In the genomic region with DNA sequence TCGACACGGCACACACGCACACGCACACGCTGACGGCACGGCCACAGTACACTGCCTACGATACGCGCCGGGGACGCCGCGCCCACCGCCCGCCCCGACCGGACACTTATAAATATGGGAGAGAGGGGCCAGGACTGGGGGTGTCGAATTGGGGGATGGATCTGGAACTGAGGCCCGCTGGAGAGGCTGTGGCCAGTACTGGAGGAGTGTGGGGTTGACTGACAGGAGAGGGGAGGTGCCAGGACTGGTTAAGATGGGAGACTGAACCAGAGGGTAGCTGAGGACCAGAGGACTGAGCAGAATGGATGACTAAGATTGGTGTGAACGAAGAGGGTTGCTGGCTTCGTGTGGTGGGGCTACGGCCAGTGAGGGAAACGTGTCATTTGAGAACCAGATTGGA, we compare ENCODE assay signal across 16 mouse cellular contexts. TPM values are rescaled to one million over a fixed set of nuclear protein-coding genes. Genes with fewer than 3 reads are reported as not detected.
DNase-seq lines count a peak whose midpoint lies in the region; ATAC-seq and TF ChIP-seq lines count a peak whose summit lies in the region.
"Had no signal": no experiment of that assay in that cellular context is flagged by ENCODE, and none has a peak within 500 bp of the region (broad histone marks: within the 10 kb centered on the region; RNA-seq: fewer than 3 reads in every experiment).

No protein-coding gene starts in this region.

- no peak overlapping the region for H3K9ac ChIP-seq in heart, embryonic 13.5 days
- H3K9ac ChIP-seq in midbrain, embryonic 12.5 days (replicated peaks), result no peak overlapping the region
- no peak overlapping the region for H3K9ac ChIP-seq in midbrain, embryonic 16.5 days (ENCODE audit: low read depth, low read length)
- peak overlapping the region; percentile 62; the same call in 1 of the 2 replicates for H3K9ac ChIP-seq in forebrain, embryonic 13.5 days
- H3K9ac ChIP-seq in midbrain, postnatal 0 days (replicated peaks; ENCODE audit: low read length, poor library complexity, severe bottlenecking), result 0 out of 2 replicates have a peak overlapping the region, but pooled peaks have one; percentile 2
- H3K9ac ChIP-seq: hindbrain, embryonic 15.5 days; liver, embryonic 13.5 days had no signal

- H3K27ac ChIP-seq in heart, embryonic 13.5 days (replicated peaks), result no peak overlapping the region
- no peak overlapping the region for H3K27ac ChIP-seq in midbrain, embryonic 12.5 days (replicated peaks)
- no peak overlapping the region for H3K27ac ChIP-seq in midbrain, embryonic 16.5 days (ENCODE audit: low read length)
- 0 out of 2 replicates have a peak overlapping the region, but pooled peaks have one; percentile 80 for H3K27ac ChIP-seq in forebrain, embryonic 13.5 days
- no peak overlapping the region for H3K27ac ChIP-seq in midbrain, postnatal 0 days (ENCODE audit: low read depth, low read length)
- H3K27ac ChIP-seq: hindbrain, embryonic 15.5 days; left cerebral cortex, adult 2 months; liver, embryonic 13.5 days had no signal

- DNase-seq in heart, postnatal 4 days, result no peak
- DNase-seq in midbrain, postnatal 0 days (ENCODE audit: low spot score), result no peak
- no peak for DNase-seq in gastrocnemius, postnatal 25 days
- DNase-seq in layer of hippocampus, postnatal 36 days, result no peak
- DNase-seq: cerebellum, adult 11 months; kidney, postnatal 10 days; liver, embryonic 13.5 days; lung, postnatal 10 days; right cerebral cortex, postnatal 4 days had no signal

- H3K4me3 ChIP-seq in heart, embryonic 13.5 days, result peak overlapping the region; percentile 23
- H3K4me3 ChIP-seq in midbrain, embryonic 12.5 days, result no peak overlapping the region
- no peak overlapping the region for H3K4me3 ChIP-seq in midbrain, embryonic 16.5 days (ENCODE audit: low read depth, low read length)
- peak overlapping the region; percentile 32; the same call in 1 of the 2 replicates for H3K4me3 ChIP-seq in forebrain, embryonic 13.5 days
- no peak overlapping the region for H3K4me3 ChIP-seq in midbrain, postnatal 0 days (ENCODE audit: low read depth, low read length)
- H3K4me3 ChIP-seq: hindbrain, embryonic 15.5 days; left cerebral cortex, adult 2 months; liver, embryonic 13.5 days had no signal

- H3K9me3 ChIP-seq in heart, embryonic 13.5 days, result no peaks in the 10 kb centered on the region
- no peaks in the 10 kb centered on the region for H3K9me3 ChIP-seq in midbrain, embryonic 12.5 days
- H3K9me3 ChIP-seq in midbrain, embryonic 16.5 days (replicated peaks; ENCODE audit: control insufficient read depth, low read length, poor library complexity, severe bottlenecking), result no peaks in the 10 kb centered on the region
- H3K9me3 ChIP-seq in forebrain, embryonic 13.5 days (replicated peaks), result no peaks in the 10 kb centered on the region
- H3K9me3 ChIP-seq in midbrain, postnatal 0 days (ENCODE audit: low read length), result no peaks in the 10 kb centered on the region
- H3K9me3 ChIP-seq: hindbrain, embryonic 15.5 days; liver, embryonic 13.5 days had no signal

- WGBS in heart, embryonic 13.5 days, result 35% methylated on average over 24 of the region's 24 CpGs
- 23% methylated on average over 24 of the region's 24 CpGs for WGBS in midbrain, embryonic 12.5 days
- WGBS in midbrain, embryonic 16.5 days, result 36% methylated on average over 24 of the region's 24 CpGs
- WGBS in forebrain, embryonic 13.5 days, result 28% methylated on average over 24 of the region's 24 CpGs
- WGBS in midbrain, postnatal 0 days, result 43% methylated on average over 24 of the region's 24 CpGs

- peaks cover 47% of the 10 kb centered on the region for H3K4me1 ChIP-seq in heart, embryonic 13.5 days
- H3K4me1 ChIP-seq in midbrain, embryonic 12.5 days, result peaks cover 70% of the 10 kb centered on the region
- H3K4me1 ChIP-seq in midbrain, embryonic 16.5 days (ENCODE audit: control insufficient read depth, insufficient read depth, low read length), result peaks cover 43% of the 10 kb centered on the region
- H3K4me1 ChIP-seq in forebrain, embryonic 13.5 days, result peaks cover 90% of the 10 kb centered on the region
- H3K4me1 ChIP-seq in midbrain, postnatal 0 days (ENCODE audit: insufficient read depth, low read length), result peaks cover 11% of the 10 kb centered on the region
- H3K4me1 ChIP-seq: liver, embryonic 13.5 days had no signal

- no peaks in the 10 kb centered on the region for H3K36me3 ChIP-seq in heart, embryonic 13.5 days
- H3K36me3 ChIP-seq in midbrain, embryonic 12.5 days, result no peaks in the 10 kb centered on the region
- H3K36me3 ChIP-seq in midbrain, embryonic 16.5 days (ENCODE audit: control insufficient read depth, insufficient read depth, low read length), result peaks cover 9% of the 10 kb centered on the region; the same call in 1 of the 2 replicates
- peaks cover 16% of the 10 kb centered on the region for H3K36me3 ChIP-seq in forebrain, embryonic 13.5 days (ENCODE audit: poor library complexity, severe bottlenecking)
- peaks cover 11% of the 10 kb centered on the region; the same call in 1 of the 2 replicates for H3K36me3 ChIP-seq in midbrain, postnatal 0 days (ENCODE audit: insufficient read depth, low read length)
- H3K36me3 ChIP-seq: hindbrain, embryonic 15.5 days; liver, embryonic 13.5 days had no signal

- peaks cover 99% of the 10 kb centered on the region for H3K27me3 ChIP-seq in heart, embryonic 13.5 days (replicated peaks)
- H3K27me3 ChIP-seq in midbrain, embryonic 12.5 days, result peaks cover 89% of the 10 kb centered on the region
- H3K27me3 ChIP-seq in midbrain, embryonic 16.5 days (ENCODE audit: control insufficient read depth, insufficient read depth, low read depth, low read length), result peaks cover 30% of the 10 kb centered on the region
- peaks cover 64% of the 10 kb centered on the region for H3K27me3 ChIP-seq in forebrain, embryonic 13.5 days
- peaks cover 38% of the 10 kb centered on the region for H3K27me3 ChIP-seq in midbrain, postnatal 0 days (ENCODE audit: insufficient read depth, low read length)

- H3K4me2 ChIP-seq in heart, embryonic 13.5 days, result peak overlapping the region; percentile 35
- H3K4me2 ChIP-seq in midbrain, embryonic 12.5 days (replicated peaks), result peak overlapping the region; percentile 16; the same call in 1 of the 2 replicates
- no peak overlapping the region for H3K4me2 ChIP-seq in midbrain, embryonic 16.5 days (ENCODE audit: low read length)
- peak overlapping the region; percentile 61 for H3K4me2 ChIP-seq in forebrain, embryonic 13.5 days
- no peak overlapping the region for H3K4me2 ChIP-seq in midbrain, postnatal 0 days (ENCODE audit: low read depth, low read length, poor library complexity, severe bottlenecking)

- no peak for ATAC-seq in heart, embryonic 13.5 days (ENCODE audit: extremely low read depth, insufficient number of reproducible peaks, low FRiP score, low TSS enrichment)
- ATAC-seq in midbrain, embryonic 12.5 days (ENCODE audit: low FRiP score, low read depth), result no peak
- ATAC-seq in midbrain, embryonic 16.5 days, result no peak
- no peak for ATAC-seq in forebrain, embryonic 13.5 days
- ATAC-seq in midbrain, postnatal 0 days (ENCODE audit: low FRiP score), result no peak
- ATAC-seq: activated CD4-positive, CD25-positive, alpha-beta regulatory T cell, adult 4 months had no signal

- TF ChIP-seq CTCF in midbrain, postnatal 0 days (IDR thresholded peaks at IDR 0.05), result no peak

RNA-seq across cellular contexts. Expression of a gene that starts 20.0 kb away (rescaled TPM):
- polyA plus RNA-seq in heart, embryonic 13.5 days (2015; fragmentation: Nextera tagmentation; extraction: Ambion mirVana), result 0.10 TPM in 1 of 2 replicates, not detected in the other
- 1 to 10 TPM; 6.1 to 8.3 TPM for total RNA-seq in heart, postnatal 4 days (2021)
- 0.15 and 0.25 TPM in 2 replicates for polyA plus RNA-seq in midbrain, embryonic 12.5 days (2016; fragmentation: Nextera tagmentation; extraction: Ambion mirVana)
- 1.1 and 1.4 TPM in 2 replicates for polyA plus RNA-seq in midbrain, embryonic 16.5 days (2015; fragmentation: Nextera tagmentation; extraction: Ambion mirVana)
- polyA plus RNA-seq in forebrain, embryonic 13.5 days (2015; fragmentation: Nextera tagmentation; extraction: Ambion mirVana), result 3.1 and 3.8 TPM in 2 replicates
- 29.0 and 34.2 TPM in 2 replicates for total RNA-seq in midbrain, postnatal 0 days (2014; rRNA removed)
- 1.7 TPM in 2 replicates for polyA plus RNA-seq in midbrain, postnatal 0 days (2015; fragmentation: Nextera tagmentation; extraction: Ambion mirVana)
- 1 to 10 TPM; 7.0 to 8.9 TPM for total RNA-seq in gastrocnemius, postnatal 25 days (2021)
- total RNA-seq in layer of hippocampus, postnatal 36 days (2021), result 10 to 100 TPM; 37.1 to 38.6 TPM
- polyA plus RNA-seq: activated CD4-positive, CD25-positive, alpha-beta regulatory T cell, adult 4 months; liver, embryonic 13.5 days had no signal

Comparison
In these comparisons a context has a peak if more than half of its experiments do, and no peak if none do; other contexts are left out.
1. H3K4me2 ChIP-seq: peak in heart, embryonic 13.5 days (single experiment), midbrain, embryonic 12.5 days (single experiment) and forebrain, embryonic 13.5 days (single experiment); none in midbrain, embryonic 16.5 days (single experiment) and midbrain, postnatal 0 days (single experiment).
2. H3K9ac ChIP-seq: peak in forebrain, embryonic 13.5 days (single experiment) and midbrain, postnatal 0 days (single experiment); none in heart, embryonic 13.5 days (single experiment), midbrain, embryonic 12.5 days (single experiment) and midbrain, embryonic 16.5 days (single experiment).
3. H3K4me3 ChIP-seq: peak in heart, embryonic 13.5 days (single experiment) and forebrain, embryonic 13.5 days (single experiment); none in midbrain, embryonic 12.5 days (single experiment), midbrain, embryonic 16.5 days (single experiment) and midbrain, postnatal 0 days (single experiment).